Mouse (Mus musculus) heart, embryonic 14.5 days (tissue): Measurements from ENCODE around the gene Zdhhc17. TPM values are rescaled to one million over a fixed set of nuclear protein-coding genes. Genes with fewer than 3 reads are reported as not detected.

ENCODE experiments used
- ATAC-seq: fragments of 200-750 bp; cut with Nextera tagmentation; 2 replicates; pipeline ENCODE4 v1.8.0; 2017; ENCODE audit warnings: low read depth, moderate TSS enrichment; ENCODE audit not compliant: insufficient number of reproducible peaks, insufficient read depth, low FRiP score
- H3K27ac ChIP-seq, 2 experiments: fragments of 200-500 bp in 1 of 2; fragments of 300-500 bp in 1 of 2; sonication (generic) in 1 of 2; replicated peaks in 1 of 2; 2 replicates each; pipeline ENCODE4 v1.5.1; 2012 to 2014; ENCODE audit warnings: low read depth in 2 of 2, low read length in 2 of 2, control low read depth in 1 of 2, mild to moderate bottlenecking in 1 of 2, mixed read lengths in 1 of 2; ENCODE audit not compliant: control insufficient read depth in 1 of 2, insufficient read depth in 1 of 2
- H3K27me3 ChIP-seq: fragments of 300-500 bp; sonication (generic); 2 replicates; pipeline ENCODE4 v1.6.1; 2014; ENCODE audit warnings: mild to moderate bottlenecking, low read length, control low read depth; ENCODE audit not compliant: control insufficient read depth, insufficient read depth
- H3K36me3 ChIP-seq: fragments of 300-500 bp; sonication (generic); 2 replicates; pipeline ENCODE4 v1.6.1; 2014; ENCODE audit warnings: mild to moderate bottlenecking, control low read depth, low read length, mixed read lengths; ENCODE audit not compliant: control insufficient read depth, insufficient read depth
- H3K4me1 ChIP-seq, 2 experiments: fragments of 200-500 bp in 1 of 2; fragments of 300-500 bp in 1 of 2; sonication (generic) in 1 of 2; 2 replicates each; pipeline ENCODE4 v1.6.1; 2012 to 2014; ENCODE audit warnings: low read length in 2 of 2, control low read depth in 1 of 2, mixed read lengths in 1 of 2; ENCODE audit not compliant: control insufficient read depth in 2 of 2, insufficient read depth in 2 of 2
- H3K4me2 ChIP-seq: fragments of 300-500 bp; sonication (generic); 2 replicates; pipeline ENCODE4 v1.6.1; 2014; ENCODE audit warnings: mild to moderate bottlenecking, low read length
- H3K4me3 ChIP-seq, 2 experiments: fragments of 200-500 bp in 1 of 2; fragments of 300-500 bp in 1 of 2; sonication (generic) in 1 of 2; 2 replicates each; pipeline ENCODE4 v1.5.1; 2012 to 2014; ENCODE audit warnings: low read length in 2 of 2, mild to moderate bottlenecking in 2 of 2, control low read depth in 1 of 2, low read depth in 1 of 2, moderate library complexity in 1 of 2; ENCODE audit not compliant: control insufficient read depth in 1 of 2, insufficient read depth in 1 of 2
- H3K9ac ChIP-seq: fragments of 300-500 bp; sonication (generic); 2 replicates; pipeline ENCODE4 v1.6.1; 2014; ENCODE audit warnings: mild to moderate bottlenecking, low read length
- H3K9me3 ChIP-seq: fragments of 300-500 bp; sonication (generic); 2 replicates; pipeline ENCODE4 v1.6.1; 2016; ENCODE audit warnings: low read length, control low read depth; ENCODE audit not compliant: control insufficient read depth
- WGBS: fragments of 180-500 bp; shearing (Covaris S2); extraction: QIAGEN DNeasy Blood & Tissue Kit; methylation state at CpG from one replicate; pipeline ENCODE4 v1.1.7; 2014; 5-methylcytosine and 5-hydroxymethylcytosine counted together
- polyA plus RNA-seq: library from polyadenylated mRNA; unstranded; fragments of >200 nt; fragmentation: Nextera tagmentation; extraction: Ambion mirVana; gene quantifications from 2 replicates; pipeline ENCODE4 v1.2.1, GENCODE M21; 2014

Gene Zdhhc17
- polyA plus RNA-seq, 1 experiment from 2014 or later, result 23.4 TPM

DNA sequence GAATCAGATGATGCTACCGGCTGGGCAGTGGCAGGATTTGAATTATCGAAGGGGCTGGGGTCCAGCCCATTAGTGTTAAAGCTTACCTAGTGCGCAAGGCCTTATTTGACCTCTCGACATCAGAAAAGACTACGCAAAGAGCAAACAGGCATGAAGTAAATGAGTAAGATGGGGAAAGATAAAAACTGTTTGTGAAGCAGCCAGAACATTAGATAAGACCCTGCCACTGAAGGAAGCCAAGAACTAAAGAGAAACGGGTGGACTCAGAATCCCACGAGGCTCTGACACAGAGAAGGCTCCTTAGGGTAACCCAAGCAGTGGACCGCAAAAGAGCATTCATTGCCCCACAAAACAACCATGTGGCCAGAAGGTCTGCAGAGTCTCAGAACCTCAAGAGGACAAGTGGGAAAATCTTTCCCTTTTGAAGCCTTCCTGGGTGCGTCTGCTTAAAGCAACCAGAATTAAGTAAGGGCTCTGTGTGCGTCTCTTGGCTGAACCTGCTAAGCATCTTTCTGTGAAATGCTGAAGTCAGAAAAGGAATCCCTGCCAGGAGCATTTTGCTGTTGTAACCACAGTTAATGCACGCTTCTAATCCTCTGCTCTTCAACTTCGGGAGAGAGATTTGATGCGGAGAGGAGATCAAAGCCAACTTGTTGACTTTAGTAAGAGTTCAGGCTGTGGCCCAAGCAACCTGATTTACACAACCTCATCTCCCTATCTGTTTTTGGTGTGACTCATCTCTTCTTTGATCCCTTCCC, 110.0 kb downstream of the Zdhhc17 start:
- Histone ChIP-seq H3K4me3 (no peak overlapping the region), H3K9me3 (no peaks in the 10 kb centered on the region), H3K27ac (no peak overlapping the region), H3K9ac (no peak overlapping the region), H3K4me2 (no peak overlapping the region), H3K36me3 (no peaks in the 10 kb centered on the region), H3K27me3 (no peaks in the 10 kb centered on the region), H3K4me1 (no peaks in the 10 kb centered on the region)
- 45% methylated on average over 13 of the region's 13 CpGs for WGBS
- no peak for ATAC-seq

Other genes with a start within 250 kb of the Zdhhc17 start
- gene Csrp2, start 90.4 kb downstream of the Zdhhc17 start, polyA plus RNA-seq, result 451 and 541 TPM in 2 replicates
- gene Osbpl8, start 154.6 kb upstream of the Zdhhc17 start, polyA plus RNA-seq, result 43.9 and 50.3 TPM in 2 replicates